Mouse (Mus musculus) R1 (cell line): Measurements from ENCODE around the gene Camk2g.

Source experiments
- DNase-seq: peaks from one replicate; pipeline ENCODE4 v3.0.0-alpha.2; 2018; ENCODE audit warnings: low read depth, low spot score

Camk2g gene

GRCm38 (mm10) chr14:20786020-20786419 is 7.9 kb downstream of the Camk2g start:
- DNase-seq, result no peak

DNA sequence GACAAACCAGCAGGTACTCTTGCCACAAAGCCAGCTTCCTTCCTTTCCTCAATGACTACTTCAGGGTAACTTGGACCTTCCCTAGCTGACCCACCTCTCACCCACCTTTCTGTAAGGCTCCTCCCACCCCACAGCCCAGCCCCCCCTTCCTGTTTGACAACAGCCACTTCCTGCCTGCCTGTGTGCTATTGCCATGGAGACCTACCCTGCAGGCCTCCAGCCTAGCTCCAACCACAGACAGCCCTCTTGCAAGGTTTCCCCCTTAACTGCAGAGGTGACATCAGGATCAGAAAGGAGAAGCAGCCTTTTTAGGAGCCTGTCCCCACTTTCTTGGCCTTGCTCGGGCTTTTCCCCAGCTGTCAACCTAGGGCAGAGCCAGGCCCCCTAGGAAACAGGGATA is 8.7 kb downstream of the Camk2g start:
- DNase-seq, result peak; percentile 66

GRCm38 (mm10) chr14:20784708-20785107 is 9.2 kb downstream of the Camk2g start:
- no peak for DNase-seq

DNA sequence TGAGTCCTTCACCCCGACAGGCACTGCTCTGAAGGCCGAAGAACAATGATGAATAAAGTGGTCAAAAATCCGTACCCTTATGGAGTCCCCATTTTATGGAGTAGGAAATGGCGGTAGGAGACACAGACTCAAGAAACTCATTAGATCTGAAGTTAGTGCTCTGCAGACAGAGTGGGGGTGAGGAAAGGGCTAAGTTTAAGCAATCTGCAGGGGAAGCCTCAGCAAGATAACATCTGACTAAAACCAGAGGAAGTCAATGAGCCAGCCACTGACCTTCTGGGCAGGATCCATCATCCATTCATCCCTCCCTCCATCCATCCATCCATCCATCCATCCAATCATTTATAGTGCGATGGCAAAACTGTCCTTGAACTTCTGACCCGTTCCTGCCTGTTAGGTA is 10.4 kb downstream of the Camk2g start:
- no peak for DNase-seq

DNA sequence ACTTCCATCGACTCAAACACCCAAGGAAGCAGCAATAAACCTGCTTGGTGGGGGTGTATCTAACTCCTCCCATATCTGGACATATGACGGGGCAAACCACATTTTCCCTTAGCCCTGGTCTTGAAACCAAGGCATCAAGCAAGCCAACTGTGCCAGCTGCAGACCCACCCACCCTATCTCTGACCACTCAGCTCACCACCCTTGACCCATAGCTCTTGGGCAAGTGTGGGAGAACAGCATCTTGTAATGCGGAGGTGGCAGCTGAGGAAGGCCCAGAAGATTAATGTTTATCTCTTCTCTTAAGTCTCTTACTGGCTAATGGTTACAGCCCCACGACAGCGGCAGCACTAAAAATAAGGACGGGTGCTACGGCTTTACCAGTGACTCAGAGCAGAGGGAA is 11.0 kb downstream of the Camk2g start:
- no peak for DNase-seq

- DNase-seq, result no peak
Measured at GRCm38 (mm10) chr14:20780217-20780616, 13.7 kb downstream of the Camk2g start.

- DNase-seq, result no peak
Measured at GRCm38 (mm10) chr14:20778496-20778895, 15.4 kb downstream of the Camk2g start.

- DNase-seq, result no peak
Measured at GRCm38 (mm10) chr14:20775661-20776060, 18.2 kb downstream of the Camk2g start.

DNA sequence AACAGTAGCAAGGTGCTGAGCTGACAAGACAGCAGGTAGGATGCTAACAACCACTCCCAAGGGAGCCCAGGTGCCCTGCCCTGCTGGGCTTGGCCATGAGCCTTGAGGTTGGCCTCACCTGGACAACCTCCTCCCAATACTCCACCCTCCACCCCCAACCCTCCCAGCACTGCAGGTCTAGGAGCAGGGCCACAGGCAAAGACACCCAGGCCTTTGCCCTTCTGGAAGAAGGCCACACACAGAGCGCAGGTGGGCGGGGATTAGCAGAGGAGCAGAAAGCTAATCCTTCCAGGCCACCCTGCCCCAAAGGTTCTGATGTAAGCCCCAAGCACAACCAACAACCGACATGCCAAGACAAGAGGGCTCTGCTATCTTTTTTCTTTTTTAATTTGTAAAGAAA is 20.5 kb downstream of the Camk2g start:
- DNase-seq, result no peak

DNA sequence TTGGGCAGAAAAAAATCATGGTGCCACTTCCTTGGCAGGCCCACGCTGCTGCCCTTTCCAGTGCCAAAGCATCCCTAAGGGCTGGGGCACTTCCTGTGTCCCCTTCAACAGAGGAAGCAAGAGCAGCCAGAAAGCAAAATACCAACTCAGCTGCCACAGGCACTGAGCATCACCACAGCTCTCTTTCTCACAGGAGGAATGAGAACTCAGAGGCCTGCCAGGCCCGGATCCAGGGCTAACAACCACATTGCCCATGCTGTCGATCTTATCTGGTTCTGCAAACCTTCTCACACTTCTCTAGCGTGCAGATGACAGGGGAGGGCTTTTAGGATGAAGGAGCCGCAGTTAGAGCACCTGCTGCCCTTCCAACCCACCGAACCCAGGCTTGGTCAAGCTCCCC is 21.1 kb downstream of the Camk2g start:
- DNase-seq, result no peak

- no peak for DNase-seq
Measured at GRCm38 (mm10) chr14:20771941-20772340, 21.9 kb downstream of the Camk2g start.

GRCm38 (mm10) chr14:20768581-20768980 is 25.3 kb downstream of the Camk2g start:
- no peak for DNase-seq

- DNase-seq, result no peak
Measured at GRCm38 (mm10) chr14:20767936-20768335, 26.0 kb downstream of the Camk2g start.

DNA sequence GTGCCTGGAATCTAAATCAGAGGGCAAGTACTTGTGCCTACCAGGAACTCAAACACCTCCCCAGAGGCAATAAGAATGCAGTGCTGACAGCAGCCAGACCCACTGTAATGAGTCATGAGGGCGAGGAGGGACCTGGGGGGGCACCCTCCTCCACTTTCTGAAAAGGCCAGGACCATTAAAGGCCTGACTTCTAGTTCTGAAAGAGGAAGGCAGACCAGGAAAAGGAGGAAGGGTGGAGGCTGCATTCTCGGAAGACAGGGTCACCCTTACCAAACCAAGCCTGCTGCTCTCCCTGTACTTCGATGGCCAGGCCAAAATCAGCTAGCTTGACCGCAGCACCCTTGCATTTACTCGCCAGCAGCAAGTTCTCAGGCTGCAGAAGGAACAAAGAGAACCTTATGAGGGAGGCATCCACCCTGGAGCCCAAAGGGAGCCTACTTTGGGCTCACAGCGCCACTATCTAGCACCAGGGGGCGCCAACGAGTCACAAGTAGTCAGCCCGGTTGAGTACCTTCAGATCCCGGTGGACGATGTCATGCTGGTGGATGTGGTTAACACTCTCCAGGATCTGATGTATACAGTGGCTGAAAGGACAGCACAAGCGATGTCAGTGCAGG is 28.1 kb downstream of the Camk2g start:
- DNase-seq, result peak; percentile 81

- no peak for DNase-seq
Measured at GRCm38 (mm10) chr14:20764942-20765341, 28.9 kb downstream of the Camk2g start.

GRCm38 (mm10) chr14:20758768-20759435 is 35.0 kb downstream of the Camk2g start:
- DNase-seq, result no peak

GRCm38 (mm10) chr14:20757370-20757907 is 36.4 kb downstream of the Camk2g start:
- DNase-seq, result no peak

GRCm38 (mm10) chr14:20753792-20754191 is 40.1 kb downstream of the Camk2g start:
- no peak for DNase-seq

DNA sequence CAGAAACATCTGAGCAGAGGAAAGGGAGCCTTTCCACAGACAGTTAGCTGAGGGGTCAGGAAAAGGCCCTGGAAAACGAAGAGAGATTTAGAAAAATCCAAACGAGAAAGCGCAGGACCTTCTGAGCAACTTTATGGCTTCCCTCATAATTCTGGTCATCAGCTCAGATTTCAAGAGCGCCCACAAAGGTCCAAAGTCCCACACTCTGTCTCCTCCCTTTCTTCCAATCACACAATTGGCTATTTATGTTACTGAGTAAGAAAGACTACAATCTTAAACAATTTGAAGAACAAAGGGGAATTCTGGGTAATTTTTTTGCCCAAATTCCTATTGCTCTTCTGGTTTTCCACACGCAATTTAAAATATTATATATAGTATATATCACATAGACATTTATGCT is 43.4 kb downstream of the Camk2g start:
- DNase-seq, result no peak

DNA sequence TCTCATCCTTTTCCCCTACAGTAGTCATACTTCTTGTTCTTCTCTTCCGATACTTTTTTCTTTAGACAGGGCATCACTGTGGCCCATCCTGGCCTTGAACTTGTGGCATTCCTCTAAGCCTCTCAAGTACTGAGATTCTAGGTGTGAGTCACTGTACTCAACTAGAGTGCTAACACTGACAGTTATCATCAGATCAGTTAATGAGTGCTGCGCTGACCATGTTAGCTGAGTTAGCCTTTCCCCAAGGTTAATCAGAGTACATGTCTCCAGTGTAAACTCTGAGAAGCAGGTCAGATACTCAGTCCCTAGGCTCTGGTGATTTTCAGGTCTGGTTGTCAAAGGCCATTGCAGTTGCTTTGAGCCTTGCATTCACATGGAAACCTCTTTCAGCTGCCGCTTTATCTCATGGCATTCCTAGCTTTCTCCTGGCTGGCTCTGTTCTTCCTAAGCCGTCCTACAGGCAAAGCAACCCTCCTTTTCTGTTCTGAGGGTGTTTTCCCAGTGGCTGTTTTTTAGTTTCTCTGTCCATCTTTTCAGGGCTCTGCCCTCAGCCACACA is 44.3 kb downstream of the Camk2g start:
- no peak for DNase-seq

DNA sequence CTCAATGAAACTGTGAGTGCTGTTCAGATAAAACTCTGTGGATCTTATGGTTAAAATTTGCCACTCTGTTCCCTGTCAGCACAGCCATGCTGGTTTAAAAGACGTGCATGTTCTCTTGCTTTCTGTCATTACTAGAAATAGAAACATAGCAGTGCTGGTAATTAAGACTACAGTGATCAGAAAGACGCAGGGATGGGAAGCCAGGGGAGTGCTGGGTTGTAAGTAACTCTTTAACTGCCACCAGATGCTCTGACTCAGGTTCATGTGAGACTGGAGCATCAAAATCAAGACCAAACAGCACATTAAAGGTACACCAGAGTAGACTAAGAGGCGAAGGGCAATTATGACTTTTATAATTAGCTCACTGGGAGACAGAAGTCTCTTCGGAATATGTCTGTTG is 45.5 kb downstream of the Camk2g start:
- DNase-seq, result no peak

DNA sequence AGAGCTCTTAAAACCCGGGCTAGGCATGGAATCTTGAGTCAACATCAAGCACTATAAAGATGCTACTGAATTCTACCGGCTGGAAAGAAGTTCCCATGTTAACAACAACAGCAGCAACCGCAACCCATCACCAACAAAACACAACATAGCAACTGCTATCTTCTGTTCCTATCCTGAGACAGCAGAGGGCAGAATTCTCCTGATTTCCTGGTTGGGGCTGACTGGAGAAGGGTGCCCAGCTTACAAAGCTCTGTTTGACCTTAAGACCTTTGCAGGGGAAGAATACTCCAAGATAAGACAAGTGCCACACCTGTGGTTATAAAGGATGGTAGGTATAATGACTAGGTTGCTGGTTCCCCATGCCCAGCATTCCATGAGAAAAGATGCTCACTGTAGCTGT is 47.0 kb downstream of the Camk2g start:
- DNase-seq, result no peak

GRCm38 (mm10) chr14:20743614-20744013 is 50.3 kb downstream of the Camk2g start:
- no peak for DNase-seq
